Mouse (Mus musculus) forebrain, postnatal 0 days (tissue): ENCODE measurements at regions not wholly inside any gene's neighbourhood (a gene's known extent, or its start where the extent isn't known, plus 50 kb on each side); places are given as distances from the start of the nearest gene placed in this dataset.

Experiments
- ATAC-seq: fragments of 200-750 bp; cut with Nextera tagmentation; 2 replicates; pipeline ENCODE4 v1.8.0; 2017; ENCODE audit warnings: mild to moderate bottlenecking, moderate library complexity
- DNase-seq: peaks from one replicate; pipeline ENCODE4 v3.0.0-alpha.2; 2015
- H3K27ac ChIP-seq: fragments of 300-500 bp; sonication (generic); 2 replicates; pipeline ENCODE4 v1.5.1; 2014; ENCODE audit warnings: low read depth, mild to moderate bottlenecking, antibody characterized with exemption, low read length, moderate library complexity, mixed read lengths
- H3K27me3 ChIP-seq: fragments of 300-500 bp; sonication (generic); 2 replicates; pipeline ENCODE4 v1.6.1; 2014; ENCODE audit warnings: mild to moderate bottlenecking, low read length, mixed read lengths; ENCODE audit not compliant: insufficient read depth
- H3K36me3 ChIP-seq: fragments of 300-500 bp; sonication (generic); 2 replicates; pipeline ENCODE4 v1.6.1; 2014; ENCODE audit warnings: mild to moderate bottlenecking, moderate library complexity; ENCODE audit not compliant: insufficient read depth
- H3K4me1 ChIP-seq: fragments of 300-500 bp; sonication (generic); 2 replicates; pipeline ENCODE4 v1.6.1; 2014; ENCODE audit warnings: antibody characterized with exemption; ENCODE audit not compliant: insufficient read depth
- H3K4me2 ChIP-seq: fragments of 300-500 bp; sonication (generic); 2 replicates; pipeline ENCODE4 v1.6.1; 2014; ENCODE audit warnings: low read depth, mild to moderate bottlenecking, moderate library complexity
- H3K4me3 ChIP-seq: fragments of 300-500 bp; sonication (generic); 2 replicates; pipeline ENCODE4 v1.5.1; 2014; ENCODE audit warnings: low read depth, low read length, mixed read lengths
- H3K9ac ChIP-seq: fragments of 300-500 bp; sonication (generic); 2 replicates; pipeline ENCODE4 v1.6.1; 2014; ENCODE audit warnings: mild to moderate bottlenecking
- H3K9me3 ChIP-seq: fragments of 300-500 bp; sonication (generic); 2 replicates; pipeline ENCODE4 v1.6.1; 2016; ENCODE audit warnings: low read length
- CTCF ChIP-seq: sonication (generic); IDR thresholded peaks from 2 replicates; pipeline ENCODE4 v1.5.1; 2016; ENCODE audit warnings: antibody characterized with exemption, control low read depth, low read depth
- WGBS: fragments of 180-500 bp; shearing (Covaris S2); extraction: QIAGEN DNeasy Blood & Tissue Kit; methylation state at CpG from one replicate; pipeline ENCODE4 v1.1.7; 2014; 5-methylcytosine and 5-hydroxymethylcytosine counted together

GRCm38 (mm10) chr11:39917716-39918347, 777.2 kb downstream of the Mat2b start:
- DNase-seq = no peak
- no peak for ATAC-seq
- TF ChIP-seq CTCF = no peak
- Histone ChIP-seq H3K27ac (no peak overlapping the region), H3K9me3 (no peaks in the 10 kb centered on the region), H3K36me3 (no peaks in the 10 kb centered on the region), H3K27me3 (no peaks in the 10 kb centered on the region), H3K4me2 (no peak overlapping the region), H3K4me1 (no peaks in the 10 kb centered on the region), H3K4me3 (no peak overlapping the region), H3K9ac (no peak overlapping the region)
- 43% methylated on average over 3 of the region's 3 CpGs for WGBS

DNA sequence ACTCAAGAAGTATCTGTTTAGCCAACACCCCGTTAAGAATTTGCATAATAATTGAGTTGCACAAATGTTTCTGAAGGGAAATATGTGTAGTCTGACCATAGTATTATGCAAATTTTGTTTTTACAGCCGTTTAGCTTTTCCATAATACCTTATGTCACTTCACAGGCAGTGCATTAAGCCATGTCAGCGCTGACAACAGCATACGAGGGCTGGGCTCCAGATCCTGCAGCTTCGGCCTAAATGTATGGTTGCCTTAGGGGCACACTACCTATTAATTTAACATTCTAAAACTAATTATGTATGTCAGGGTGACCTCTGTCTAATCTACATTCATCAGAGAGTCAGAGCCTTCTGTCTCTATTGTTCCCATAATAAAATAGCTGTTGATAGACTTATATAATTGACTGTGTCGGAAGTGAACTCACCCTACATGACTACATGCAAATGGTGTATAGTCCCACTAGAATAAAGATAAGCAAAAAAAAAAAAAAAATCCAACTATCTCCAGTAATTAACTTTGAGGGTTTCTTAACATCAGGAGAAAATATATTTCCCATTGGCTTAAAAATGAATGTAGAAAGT, 795.3 kb downstream of the Mat2b start:
- DNase-seq (no peak), ATAC-seq (no peak)
- 24% methylated on average over 6 of the region's 6 CpGs for WGBS

GRCm38 (mm10) chr11:39883305-39883704, 811.7 kb downstream of the Mat2b start:
- H3K9ac ChIP-seq = no peak overlapping the region
- ATAC-seq (no peak), DNase-seq (no peak)
- TF ChIP-seq CTCF = no peak
- H3K27me3 ChIP-seq = no peaks in the 10 kb centered on the region
- H3K27ac ChIP-seq = no peak overlapping the region
- H3K4me1 ChIP-seq = no peaks in the 10 kb centered on the region
- 74% methylated on average over 1 of the region's 1 CpGs for WGBS
- no peaks in the 10 kb centered on the region for H3K36me3 ChIP-seq
- no peak overlapping the region for H3K4me3 ChIP-seq
- H3K9me3 ChIP-seq = no peaks in the 10 kb centered on the region
- no peak overlapping the region for H3K4me2 ChIP-seq

More for the DNA sequence above, 795.3 kb downstream of the Mat2b start:
- Histone ChIP-seq H3K9ac (no peak overlapping the region), H3K27ac (no peak overlapping the region), H3K27me3 (no peaks in the 10 kb centered on the region), H3K4me1 (no peaks in the 10 kb centered on the region), H3K36me3 (no peaks in the 10 kb centered on the region), H3K4me2 (no peak overlapping the region), H3K4me3 (no peak overlapping the region), H3K9me3 (no peaks in the 10 kb centered on the region)
- TF ChIP-seq CTCF = no peak

GRCm38 (mm10) chr11:39868451-39868979, 826.5 kb downstream of the Mat2b start:
- H3K4me3 ChIP-seq = no peak overlapping the region
- ATAC-seq = no peak
- H3K4me1 ChIP-seq = no peaks in the 10 kb centered on the region
- H3K36me3 ChIP-seq = no peaks in the 10 kb centered on the region
- DNase-seq = no peak
- H3K4me2 ChIP-seq = no peak overlapping the region
- H3K27ac ChIP-seq = no peak overlapping the region
- H3K9me3 ChIP-seq = no peaks in the 10 kb centered on the region
- 81% methylated on average over 6 of the region's 6 CpGs for WGBS
- TF ChIP-seq CTCF = no peak
- H3K9ac ChIP-seq = no peak overlapping the region
- no peaks in the 10 kb centered on the region for H3K27me3 ChIP-seq
